Mouse (Mus musculus): ENCODE measurements around the gene Spata5.

GRCm38 (mm10) chr3:37439770-37440169 lies 20.1 kb downstream of the Spata5 start:
- TF ChIP-seq CTCF (IDR thresholded peaks at IDR 0.05; ENCODE audit: low read depth), result no peak
- TF ChIP-seq EP300 (optimal IDR thresholded peaks at IDR 0.05), result no peak
